Mouse (Mus musculus) brain, embryonic 18.5 days (tissue): Measurements from ENCODE around the gene Taar2.

Source experiments
- DNase-seq: peaks from one replicate; pipeline ENCODE4 v3.0.0-alpha.2; 2012; ENCODE audit warnings: low read depth, low spot score

Taar2 gene

GRCm38 (mm10) chr10:23978901-23979705, 40.7 kb downstream of the Taar2 start:
- DNase-seq = peak; percentile 47

GRCm38 (mm10) chr10:23985546-23985945, 47.2 kb downstream of the Taar2 start, which contains the start of gene Taar6:
Taar6 (minus strand) TSS chr10:23985646.
- DNase-seq = no peak

GRCm38 (mm10) chr10:23986419-23986818, 48.0 kb downstream of the Taar2 start:
- no peak for DNase-seq
